Mouse (Mus musculus) neural tube, embryonic 14.5 days (tissue): ENCODE results near the gene Ier5l. TPM values are rescaled to one million over a fixed set of nuclear protein-coding genes. Genes with fewer than 3 reads are reported as not detected.

Source experiments
- polyA plus RNA-seq: library from polyadenylated mRNA; unstranded; fragments of >200 nt; fragmentation: Nextera tagmentation; extraction: Ambion mirVana; gene quantifications from 2 replicates; pipeline ENCODE4 v1.2.1, GENCODE M21; 2014

The Ier5l gene
- polyA plus RNA-seq, 1 experiment from 2014 or later, result 2.6 TPM

Other genes starting within 250 kb of the Ier5l start
- 54.0 and 62.2 TPM in 2 replicates for gene Lrrc8a, start 236.5 kb downstream of the Ier5l start, polyA plus RNA-seq
- gene Gm28035, start 233.7 kb downstream of the Ier5l start, polyA plus RNA-seq, result 0.15 and 0.17 TPM in 2 replicates
- gene Phyhd1, start 208.0 kb downstream of the Ier5l start, polyA plus RNA-seq, result 4.5 and 5.1 TPM in 2 replicates
- gene Gm28038, start 193.2 kb downstream of the Ier5l start, polyA plus RNA-seq, result not detected in 2 replicates
- gene Dolk, start 187.9 kb downstream of the Ier5l start, polyA plus RNA-seq, result 36.4 and 39.4 TPM in 2 replicates
- gene Nup188, start 187.8 kb downstream of the Ier5l start, polyA plus RNA-seq, result 21.8 and 25.3 TPM in 2 replicates
- 132 and 145 TPM in 2 replicates for gene Sh3glb2, start 114.9 kb downstream of the Ier5l start, polyA plus RNA-seq
- 28.9 and 30.9 TPM in 2 replicates for gene Miga2, start 110.0 kb downstream of the Ier5l start, polyA plus RNA-seq
- 51.5 and 57.7 TPM in 2 replicates for gene Dolpp1, start 82.0 kb downstream of the Ier5l start, polyA plus RNA-seq
- 27.7 and 32.4 TPM in 2 replicates for gene Crat, start 58.4 kb downstream of the Ier5l start, polyA plus RNA-seq
- gene Ptpa, start 58.2 kb downstream of the Ier5l start, polyA plus RNA-seq, result 65.8 and 70.7 TPM in 2 replicates
- gene Cstad, start 120.8 kb upstream of the Ier5l start, polyA plus RNA-seq, result 1.2 and 1.3 TPM in 2 replicates